Mouse (Mus musculus): ENCODE measurements around the gene Klhl18. TPM values are rescaled to one million over a fixed set of nuclear protein-coding genes. Genes with fewer than 3 reads are reported as not detected.
"Not testable (repeated sequence)": the region's sequence is repeated elsewhere in the genome, so short reads cannot be mapped to it uniquely, and the experiment has no call there.

The Klhl18 gene
- polyA plus RNA-seq, 1 experiment from 2014 or later = 10.9 TPM

DNA sequence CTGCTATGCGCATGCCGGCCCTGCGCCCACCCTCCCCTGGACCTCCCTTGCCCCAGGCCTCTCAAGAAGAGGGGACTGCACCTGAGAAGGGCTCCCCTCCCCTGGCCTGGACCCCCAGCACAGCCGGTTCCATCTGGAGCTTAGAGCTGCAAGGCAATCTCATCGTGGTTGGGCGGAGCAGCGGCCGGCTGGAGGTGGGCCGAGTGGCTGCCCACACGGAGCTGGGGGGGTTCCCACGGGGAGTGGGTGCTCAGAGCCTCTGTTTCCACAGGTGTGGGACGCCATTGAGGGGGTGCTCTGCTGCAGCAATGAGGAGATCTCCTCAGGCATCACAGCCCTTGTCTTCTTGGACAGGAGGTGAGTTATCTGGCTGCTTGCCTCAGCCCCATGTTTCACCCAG is 95.2 kb downstream of the Klhl18 start:
- H3K4me2 ChIP-seq (replicated peaks) = no peak overlapping the region
- no peak for ATAC-seq (ENCODE audit: insufficient number of reproducible peaks, insufficient read depth, low FRiP score, low TSS enrichment)
- H3K9ac ChIP-seq = no peak overlapping the region
- no peak overlapping the region for H3K4me3 ChIP-seq
- H3K27me3 ChIP-seq = no peaks in the 10 kb centered on the region
- H3K27ac ChIP-seq = no peak overlapping the region
- H3K36me3 ChIP-seq = peaks cover 89% of the 10 kb centered on the region
- WGBS = 83% methylated on average over 12 of the region's 12 CpGs
- H3K9me3 ChIP-seq = no peaks in the 10 kb centered on the region
- no peaks in the 10 kb centered on the region for H3K4me1 ChIP-seq

DNA sequence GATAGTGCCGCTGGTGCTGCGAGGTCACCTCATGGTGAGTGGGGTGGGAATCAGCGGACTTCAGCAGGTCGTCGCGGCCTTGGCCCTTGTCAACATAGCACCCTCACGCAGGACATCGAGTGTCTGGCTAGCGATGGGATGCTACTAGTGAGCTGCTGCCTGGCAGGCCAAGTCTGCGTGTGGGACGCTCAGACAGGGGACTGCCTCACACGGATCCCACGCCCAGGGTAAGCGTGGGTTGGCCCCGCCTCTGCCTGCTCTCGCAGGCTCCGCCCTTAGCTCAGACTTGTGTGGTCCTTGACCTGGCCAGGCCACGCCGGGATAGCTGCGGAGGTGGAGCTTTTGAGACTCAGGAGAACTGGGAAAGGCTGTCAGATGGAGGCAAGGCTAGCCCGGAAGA is 95.8 kb downstream of the Klhl18 start:
- no peak for ATAC-seq (ENCODE audit: insufficient number of reproducible peaks, insufficient read depth, low FRiP score, low TSS enrichment)

GRCm38 (mm10) chr9:110379361-110379760 is 97.1 kb downstream of the Klhl18 start:
- Histone ChIP-seq H3K9me3 (no peaks in the 10 kb centered on the region), H3K4me3 (no peak overlapping the region), H3K27ac (no peak overlapping the region), H3K27me3 (no peaks in the 10 kb centered on the region), H3K9ac (no peak overlapping the region), H3K4me2 (replicated peaks) (no peak overlapping the region), H3K36me3 (peaks cover 75% of the 10 kb centered on the region), H3K4me1 (no peaks in the 10 kb centered on the region)
- WGBS = 88% methylated on average over 8 of the region's 8 CpGs
- no peak for ATAC-seq (ENCODE audit: insufficient number of reproducible peaks, insufficient read depth, low FRiP score, low TSS enrichment)

More for the DNA sequence above, 95.8 kb downstream of the Klhl18 start:
- WGBS = 42% methylated on average over 21 of the region's 21 CpGs
- Histone ChIP-seq H3K27me3 (no peaks in the 10 kb centered on the region), H3K4me1 (no peaks in the 10 kb centered on the region), H3K9me3 (no peaks in the 10 kb centered on the region), H3K9ac (no peak overlapping the region), H3K36me3 (peaks cover 83% of the 10 kb centered on the region), H3K27ac (no peak overlapping the region), H3K4me3 (no peak overlapping the region), H3K4me2 (replicated peaks) (no peak overlapping the region)

DNA sequence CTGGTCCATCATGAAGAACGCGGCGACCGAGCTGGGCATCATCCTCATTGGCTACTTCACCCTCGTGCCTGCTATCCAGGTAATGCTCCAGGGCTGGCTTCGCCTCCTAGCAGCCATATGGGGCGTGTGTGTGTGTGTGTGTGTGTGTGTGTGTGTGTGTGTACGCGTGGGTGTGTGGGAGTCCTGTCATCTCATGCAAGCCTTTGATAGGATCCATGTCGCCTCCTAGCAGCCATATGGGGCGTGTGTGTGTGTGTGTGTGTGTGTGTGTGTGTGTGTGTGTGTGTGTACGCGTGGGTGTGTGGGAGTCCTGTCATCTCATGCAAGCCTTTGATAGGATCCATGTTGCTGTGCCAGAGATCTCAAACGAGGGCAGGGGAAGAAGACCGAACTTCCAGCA is 98.8 kb downstream of the Klhl18 start:
- not testable (repeated sequence) for H3K4me2 ChIP-seq (replicated peaks); ATAC-seq (ENCODE audit: insufficient number of reproducible peaks, insufficient read depth, low FRiP score, low TSS enrichment); H3K27ac ChIP-seq; H3K27me3 ChIP-seq; H3K4me3 ChIP-seq; H3K9me3 ChIP-seq; H3K4me1 ChIP-seq; H3K9ac ChIP-seq
- peaks cover 74% of the 10 kb centered on the region for H3K36me3 ChIP-seq
- 88% methylated on average over 11 of the region's 15 CpGs for WGBS

Other genes starting within 250 kb of the Klhl18 start
- 5.3 and 5.4 TPM in 2 replicates for gene Cspg5, start 232.9 kb downstream of the Klhl18 start, polyA plus RNA-seq (2016; fragmentation: Nextera tagmentation; extraction: Ambion mirVana)
- 34.3 and 38.7 TPM in 2 replicates for gene Elp6, start 171.5 kb downstream of the Klhl18 start, polyA plus RNA-seq (2016; fragmentation: Nextera tagmentation; extraction: Ambion mirVana)
- gene Scap, start 143.4 kb downstream of the Klhl18 start, polyA plus RNA-seq (2016; fragmentation: Nextera tagmentation; extraction: Ambion mirVana) = 46.6 and 49.3 TPM in 2 replicates
- 19.3 and 22.3 TPM in 2 replicates for gene Ptpn23, start 68.5 kb downstream of the Klhl18 start, polyA plus RNA-seq (2016; fragmentation: Nextera tagmentation; extraction: Ambion mirVana)
- 3.3 and 4.1 TPM in 2 replicates for gene Ngp, start 56.9 kb downstream of the Klhl18 start, polyA plus RNA-seq (2016; fragmentation: Nextera tagmentation; extraction: Ambion mirVana)
- 1.4 and 1.5 TPM in 2 replicates for gene Kif9, start 264 bp upstream of the Klhl18 start, polyA plus RNA-seq (2016; fragmentation: Nextera tagmentation; extraction: Ambion mirVana)
- gene Setd2, start 55.9 kb upstream of the Klhl18 start, polyA plus RNA-seq (2016; fragmentation: Nextera tagmentation; extraction: Ambion mirVana) = 46.3 and 47.1 TPM in 2 replicates
- gene Nradd, start 147.8 kb upstream of the Klhl18 start, polyA plus RNA-seq (2016; fragmentation: Nextera tagmentation; extraction: Ambion mirVana) = 58.8 and 59.8 TPM in 2 replicates
- gene Nbeal2, start 177.5 kb upstream of the Klhl18 start, polyA plus RNA-seq (2016; fragmentation: Nextera tagmentation; extraction: Ambion mirVana) = 1.2 and 1.7 TPM in 2 replicates
- 118 and 120 TPM in 2 replicates for gene Ccdc12, start 179.8 kb upstream of the Klhl18 start, polyA plus RNA-seq (2016; fragmentation: Nextera tagmentation; extraction: Ambion mirVana)